Mouse (Mus musculus): ENCODE data around the gene Gm11549. TPM values are rescaled to one million over a fixed set of nuclear protein-coding genes. Genes with fewer than 3 reads are reported as not detected.

Gene Gm11549
- polyA plus RNA-seq, 1 experiment: not detected

GRCm38 (mm10) chr3:36475532-36476087, 46.0 kb downstream of the Gm11549 start, which contains the start of the genes Anxa5 and 1810062G17Rik:
Gene Anxa5 (minus strand): TSS chr3:36475894.
Gene 1810062G17Rik (plus strand): TSS chr3:36475937.
- 1% methylated on average over 32 of the region's 32 CpGs for WGBS
- Histone ChIP-seq H3K4me3 (replicated peaks; ENCODE audit: control insufficient read depth, low read depth, low read length) (peak within 1 kb of the TSS; percentile 77), H3K27ac (ENCODE audit: control insufficient read depth, insufficient read depth, low read depth, low read length, poor library complexity) (peak within 1 kb of the TSS; percentile 80), H3K4me1 (ENCODE audit: control insufficient read depth, insufficient read depth, low read length) (peaks cover 2% of the 10 kb centered on the region; the same call in 1 of the 2 replicates)
- peak; percentile 81 for TF ChIP-seq POLR2A (IDR thresholded peaks at IDR 0.05; ENCODE audit: borderline replicate concordance, control insufficient read depth, low read depth, low read length)
- peak; percentile 44; the same call in 1 of the 2 replicates for TF ChIP-seq CTCF (IDR thresholded peaks at IDR 0.05; ENCODE audit: control insufficient read depth, insufficient read depth, low read length)

GRCm38 (mm10) chr3:36474938-36475483, 46.6 kb downstream of the Gm11549 start:
- under 1% methylated on average over 24 of the region's 24 CpGs for WGBS
- peaks cover 2% of the 10 kb centered on the region; the same call in 1 of the 2 replicates for H3K4me1 ChIP-seq (ENCODE audit: control insufficient read depth, insufficient read depth, low read length)
- no peak for TF ChIP-seq CTCF (IDR thresholded peaks at IDR 0.05; ENCODE audit: control insufficient read depth, insufficient read depth, low read length)
- no peak for TF ChIP-seq POLR2A (IDR thresholded peaks at IDR 0.05; ENCODE audit: borderline replicate concordance, control insufficient read depth, low read depth, low read length)
- peak overlapping the region; percentile 77 for H3K4me3 ChIP-seq (replicated peaks; ENCODE audit: control insufficient read depth, low read depth, low read length)
- H3K27ac ChIP-seq (ENCODE audit: control insufficient read depth, insufficient read depth, low read depth, low read length, poor library complexity): peak overlapping the region; percentile 80

GRCm38 (mm10) chr3:36474421-36474820, 47.2 kb downstream of the Gm11549 start:
- no peak for TF ChIP-seq CTCF (IDR thresholded peaks at IDR 0.05; ENCODE audit: control insufficient read depth, insufficient read depth, low read length)
- TF ChIP-seq POLR2A (IDR thresholded peaks at IDR 0.05; ENCODE audit: borderline replicate concordance, control insufficient read depth, low read depth, low read length): no peak
- H3K4me1 ChIP-seq (ENCODE audit: control insufficient read depth, insufficient read depth, low read length): peaks cover 2% of the 10 kb centered on the region; the same call in 1 of the 2 replicates
- WGBS: 74% methylated on average over 5 of the region's 5 CpGs
- no peak overlapping the region for H3K4me3 ChIP-seq (replicated peaks; ENCODE audit: control insufficient read depth, low read depth, low read length)
- no peak overlapping the region for H3K27ac ChIP-seq (ENCODE audit: control insufficient read depth, insufficient read depth, low read depth, low read length, poor library complexity)

- H3K4me1 ChIP-seq (ENCODE audit: control insufficient read depth, insufficient read depth, low read length): peaks cover 2% of the 10 kb centered on the region; the same call in 1 of the 2 replicates
- WGBS: 37% methylated on average over 5 of the region's 5 CpGs
- TF ChIP-seq CTCF (IDR thresholded peaks at IDR 0.05; ENCODE audit: control insufficient read depth, insufficient read depth, low read length): no peak
- H3K27ac ChIP-seq (ENCODE audit: control insufficient read depth, insufficient read depth, low read depth, low read length, poor library complexity): no peak overlapping the region
- no peak overlapping the region for H3K4me3 ChIP-seq (replicated peaks; ENCODE audit: control insufficient read depth, low read depth, low read length)
Observed at GRCm38 (mm10) chr3:36473222-36473621, 48.4 kb downstream of the Gm11549 start.

GRCm38 (mm10) chr3:36471856-36472255, 49.8 kb downstream of the Gm11549 start:
- 80% methylated on average over 4 of the region's 4 CpGs for WGBS
- Histone ChIP-seq H3K4me1 (ENCODE audit: control insufficient read depth, insufficient read depth, low read length) (peaks cover 2% of the 10 kb centered on the region; the same call in 1 of the 2 replicates), H3K4me3 (replicated peaks; ENCODE audit: control insufficient read depth, low read depth, low read length) (no peak overlapping the region), H3K27ac (ENCODE audit: control insufficient read depth, insufficient read depth, low read depth, low read length, poor library complexity) (no peak overlapping the region)
- TF ChIP-seq POLR2A (IDR thresholded peaks at IDR 0.05; ENCODE audit: borderline replicate concordance, control insufficient read depth, low read depth, low read length): no peak
- TF ChIP-seq CTCF (IDR thresholded peaks at IDR 0.05; ENCODE audit: control insufficient read depth, insufficient read depth, low read length): no peak

- Histone ChIP-seq H3K4me3 (replicated peaks; ENCODE audit: control insufficient read depth, low read depth, low read length) (no peak overlapping the region), H3K4me1 (ENCODE audit: control insufficient read depth, insufficient read depth, low read length) (no peaks in the 10 kb centered on the region), H3K27ac (ENCODE audit: control insufficient read depth, insufficient read depth, low read depth, low read length, poor library complexity) (no peak overlapping the region)
- TF ChIP-seq POLR2A (IDR thresholded peaks at IDR 0.05; ENCODE audit: borderline replicate concordance, control insufficient read depth, low read depth, low read length): no peak
- no peak for TF ChIP-seq CTCF (IDR thresholded peaks at IDR 0.05; ENCODE audit: control insufficient read depth, insufficient read depth, low read length)
- 80% methylated on average over 2 of the region's 2 CpGs for WGBS
Observed at GRCm38 (mm10) chr3:36468871-36469270, 52.7 kb downstream of the Gm11549 start.

GRCm38 (mm10) chr3:36467632-36468031, 54.0 kb downstream of the Gm11549 start:
- H3K4me1 ChIP-seq (ENCODE audit: control insufficient read depth, insufficient read depth, low read length): no peaks in the 10 kb centered on the region

GRCm38 (mm10) chr3:36465538-36465937, 56.1 kb downstream of the Gm11549 start:
- H3K4me3 ChIP-seq (replicated peaks; ENCODE audit: control insufficient read depth, low read depth, low read length): no peak overlapping the region
- 49% methylated on average over 7 of the region's 7 CpGs for WGBS
- TF ChIP-seq POLR2A (IDR thresholded peaks at IDR 0.05; ENCODE audit: borderline replicate concordance, control insufficient read depth, low read depth, low read length) (no peak), CTCF (IDR thresholded peaks at IDR 0.05; ENCODE audit: control insufficient read depth, insufficient read depth, low read length) (no peak)
- no peak overlapping the region for H3K27ac ChIP-seq (ENCODE audit: control insufficient read depth, insufficient read depth, low read depth, low read length, poor library complexity)
- H3K4me1 ChIP-seq (ENCODE audit: control insufficient read depth, insufficient read depth, low read length): no peaks in the 10 kb centered on the region

More at GRCm38 (mm10) chr3:36467632-36468031, 54.0 kb downstream of the Gm11549 start:
- TF ChIP-seq POLR2A (IDR thresholded peaks at IDR 0.05; ENCODE audit: borderline replicate concordance, control insufficient read depth, low read depth, low read length): no peak
- TF ChIP-seq CTCF (IDR thresholded peaks at IDR 0.05; ENCODE audit: control insufficient read depth, insufficient read depth, low read length): no peak
- Histone ChIP-seq H3K4me3 (replicated peaks; ENCODE audit: control insufficient read depth, low read depth, low read length) (no peak overlapping the region), H3K27ac (ENCODE audit: control insufficient read depth, insufficient read depth, low read depth, low read length, poor library complexity) (no peak overlapping the region)
- WGBS: 82% methylated on average over 7 of the region's 7 CpGs

Other genes with a start within 250 kb of the Gm11549 start
- gene Anxa5, start 45.9 kb downstream of the Gm11549 start, polyA plus RNA-seq (2011; ENCODE audit: insufficient read depth, insufficient read length, low replicate concordance, missing spikeins): 43.5 and 45.1 TPM in 2 replicates
- not detected in 2 replicates for gene 1810062G17Rik, start 45.9 kb downstream of the Gm11549 start, polyA plus RNA-seq (2011; ENCODE audit: insufficient read depth, insufficient read length, low replicate concordance, missing spikeins)
- gene Exosc9, start 30.8 kb upstream of the Gm11549 start, polyA plus RNA-seq (2011; ENCODE audit: insufficient read depth, insufficient read length, low replicate concordance, missing spikeins): 31.1 and 48.6 TPM in 2 replicates
- gene Ccna2, start 50.3 kb upstream of the Gm11549 start, polyA plus RNA-seq (2011; ENCODE audit: insufficient read depth, insufficient read length, low replicate concordance, missing spikeins): 106 and 159 TPM in 2 replicates
- gene Bbs7, start 91.7 kb upstream of the Gm11549 start, polyA plus RNA-seq (2011; ENCODE audit: insufficient read depth, insufficient read length, low replicate concordance, missing spikeins): 1.7 and 1.9 TPM in 2 replicates
- gene Trpc3, start 168.4 kb upstream of the Gm11549 start, polyA plus RNA-seq (2011; ENCODE audit: insufficient read depth, insufficient read length, low replicate concordance, missing spikeins): 4.1 TPM in 1 of 2 replicates, not detected in the other

Measured in bone marrow, adult 2 months (tissue).